Mouse (Mus musculus) retina, adult 2 months (tissue): ENCODE measurements around the gene Olfr646.

Source experiments
- DNase-seq: peaks from one replicate; pipeline ENCODE4 v3.0.0-alpha.2; 2012; ENCODE audit warnings: low read depth, low spot score

Olfr646 gene

GRCm38 (mm10) chr7:104104757-104104972, at the start of gene Olfr646:
TSS of gene Olfr646 (plus strand) at chr7:104104873.
- DNase-seq = no peak

- DNase-seq = no peak
Observed at GRCm38 (mm10) chr7:104059215-104059614, 45.5 kb upstream of the Olfr646 start.

GRCm38 (mm10) chr7:104061345-104061744, 43.3 kb upstream of the Olfr646 start, which contains the start of gene 4930516K23Rik:
TSS of gene 4930516K23Rik (minus strand) at chr7:104061445.
- no peak for DNase-seq

GRCm38 (mm10) chr7:104071769-104072168, 32.9 kb upstream of the Olfr646 start, which contains the start of gene Olfr644:
TSS of gene Olfr644 (minus strand) at chr7:104071869.
- DNase-seq = no peak

- no peak for DNase-seq
Observed at GRCm38 (mm10) chr7:104085365-104085764, 19.3 kb upstream of the Olfr646 start, which contains the start of gene Olfr645. TSS of gene Olfr645 (minus strand) at chr7:104085465.

GRCm38 (mm10) chr7:104103913-104104756, 538 bp upstream of the Olfr646 start:
- DNase-seq = no peak

GRCm38 (mm10) chr7:104129726-104130125, 25.1 kb downstream of the Olfr646 start, which contains the start of gene Ubqln5:
TSS of gene Ubqln5 (minus strand) at chr7:104129826.
- DNase-seq = no peak

GRCm38 (mm10) chr7:104137305-104137704, 32.6 kb downstream of the Olfr646 start, which contains the start of gene Olfr643:
TSS of gene Olfr643 (minus strand) at chr7:104137405.
- DNase-seq = no peak

GRCm38 (mm10) chr7:104143179-104143578, 38.5 kb downstream of the Olfr646 start, which contains the start of gene Ubqln3:
TSS of gene Ubqln3 (minus strand) at chr7:104143279.
- DNase-seq = no peak

- no peak for DNase-seq
Observed at GRCm38 (mm10) chr7:104150456-104150855, 45.8 kb downstream of the Olfr646 start, which contains the start of gene Ubqlnl. TSS of gene Ubqlnl (minus strand) at chr7:104150556.
